Mouse (Mus musculus) hindbrain, embryonic 13.5 days (tissue): ENCODE data around the gene Fto. TPM values are rescaled to one million over a fixed set of nuclear protein-coding genes. Genes with fewer than 3 reads are reported as not detected.
A peak's percentile ranks its signal among the peaks of the same experiment; 100 is the strongest.

ENCODE experiments used
- ATAC-seq: fragments of 200-750 bp; cut with Nextera tagmentation; 2 replicates; pipeline ENCODE4 v1.8.0; 2017; ENCODE audit warnings: moderate TSS enrichment; ENCODE audit not compliant: low FRiP score
- H3K27ac ChIP-seq: fragments of 300-500 bp; sonication (generic); 2 replicates; pipeline ENCODE4 v1.5.1; 2015; ENCODE audit warnings: inconsistent platforms, mild to moderate bottlenecking, moderate library complexity
- H3K27me3 ChIP-seq: fragments of 300-500 bp; sonication (generic); 2 replicates; pipeline ENCODE4 v1.6.1; 2015; ENCODE audit warnings: mild to moderate bottlenecking, inconsistent platforms
- H3K36me3 ChIP-seq: fragments of 300-500 bp; sonication (generic); 2 replicates; pipeline ENCODE4 v1.6.1; 2015; ENCODE audit warnings: mild to moderate bottlenecking, inconsistent platforms
- H3K4me1 ChIP-seq: fragments of 300-500 bp; sonication (generic); replicated peaks from 2 replicates; pipeline ENCODE4 v1.6.1; 2015; ENCODE audit warnings: inconsistent platforms
- H3K4me2 ChIP-seq: fragments of 300-500 bp; sonication (generic); 2 replicates; pipeline ENCODE4 v1.6.1; 2015; ENCODE audit warnings: inconsistent platforms, mild to moderate bottlenecking, moderate library complexity
- H3K4me3 ChIP-seq: fragments of 300-500 bp; sonication (generic); 2 replicates; pipeline ENCODE4 v1.5.1; 2015; ENCODE audit warnings: mild to moderate bottlenecking, inconsistent platforms
- H3K9ac ChIP-seq: fragments of 300-500 bp; sonication (generic); 2 replicates; pipeline ENCODE4 v1.6.1; 2015; ENCODE audit warnings: mild to moderate bottlenecking, inconsistent platforms
- H3K9me3 ChIP-seq: fragments of 300-500 bp; sonication (generic); 2 replicates; pipeline ENCODE4 v1.6.1; 2016; ENCODE audit warnings: inconsistent platforms
- WGBS: fragments of 180-500 bp; shearing (Covaris S2); methylation state at CpG from one replicate; pipeline ENCODE4 v1.1.7; 2015; 5-methylcytosine and 5-hydroxymethylcytosine counted together
- polyA plus RNA-seq: library from polyadenylated mRNA; unstranded; fragments of >200 nt; fragmentation: Nextera tagmentation; extraction: Ambion mirVana; gene quantifications from 2 replicates; pipeline ENCODE4 v1.2.1, GENCODE M21; 2015

The Fto gene
- polyA plus RNA-seq, 1 experiment from 2014 or later = 126 TPM

DNA sequence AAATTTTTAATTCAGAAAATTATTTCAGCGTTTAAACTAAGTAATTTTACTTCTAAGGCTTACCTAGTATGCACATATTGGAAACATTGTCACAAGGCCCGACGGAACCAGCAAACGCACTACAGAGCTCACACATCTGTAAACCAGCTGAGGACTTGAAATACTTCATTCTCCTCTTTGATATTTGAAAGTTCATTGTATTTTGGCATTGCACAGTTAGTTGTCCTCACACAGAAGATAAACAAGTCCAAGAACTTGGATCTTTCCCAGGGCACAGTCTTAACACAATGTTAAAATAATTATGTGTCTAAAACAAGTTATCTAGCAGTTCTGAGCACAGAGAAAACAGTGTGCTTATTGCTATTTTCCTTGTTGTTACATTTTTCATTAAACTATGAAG lies 22.7 kb upstream of the Fto start:
- Histone ChIP-seq H3K4me2 (no peak overlapping the region), H3K9ac (no peak overlapping the region), H3K4me3 (no peak overlapping the region), H3K27ac (no peak overlapping the region), H3K27me3 (no peaks in the 10 kb centered on the region), H3K9me3 (no peaks in the 10 kb centered on the region), H3K4me1 (no peaks in the 10 kb centered on the region), H3K36me3 (peaks cover 5% of the 10 kb centered on the region)
- WGBS = 82% methylated on average over 4 of the region's 4 CpGs
- ATAC-seq = no peak

DNA sequence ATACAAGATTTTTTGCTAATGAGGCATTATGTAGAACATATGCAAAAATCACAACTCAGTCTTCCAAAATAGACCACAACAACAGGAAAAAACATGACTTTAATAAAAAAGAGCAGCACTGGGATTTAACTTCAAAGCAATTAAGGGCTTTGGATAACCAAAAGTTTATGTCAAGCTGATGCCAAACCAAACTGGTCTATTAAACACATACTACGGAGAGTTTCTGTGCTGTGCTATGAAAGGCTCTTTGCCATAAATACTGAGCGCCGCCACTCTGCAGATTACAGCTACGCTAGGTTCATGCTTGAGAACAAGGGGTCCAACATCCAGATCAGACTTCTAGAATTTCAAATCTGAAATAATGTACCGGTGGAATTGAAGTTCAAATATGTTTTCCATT lies 17.5 kb upstream of the Fto start:
- WGBS = 94% methylated on average over 5 of the region's 5 CpGs
- peaks cover 21% of the 10 kb centered on the region for H3K36me3 ChIP-seq

DNA sequence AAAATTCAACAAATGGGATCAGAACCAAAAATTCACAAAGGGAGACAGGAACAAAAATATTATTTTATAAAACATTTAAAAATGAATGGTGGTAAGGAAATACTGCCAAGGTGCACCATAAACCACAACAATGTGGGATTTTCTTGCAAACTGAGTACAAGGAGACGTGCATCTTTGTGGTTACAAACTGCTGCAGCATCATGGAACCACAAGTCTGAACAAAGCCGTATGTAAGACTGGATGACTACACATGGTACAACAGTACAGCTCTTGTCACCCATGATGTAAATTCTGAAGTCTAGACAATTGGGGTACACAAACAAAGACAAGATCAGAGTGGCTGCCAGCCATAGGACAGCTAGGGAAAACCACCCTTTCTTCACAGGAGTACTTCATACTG lies 14.7 kb upstream of the Fto start:
- Histone ChIP-seq H3K27ac (no peak overlapping the region), H3K4me2 (no peak overlapping the region), H3K4me1 (no peaks in the 10 kb centered on the region), H3K4me3 (no peak overlapping the region), H3K9ac (no peak overlapping the region), H3K27me3 (no peaks in the 10 kb centered on the region), H3K36me3 (peaks cover 34% of the 10 kb centered on the region), H3K9me3 (no peaks in the 10 kb centered on the region)
- WGBS = 90% methylated on average over 2 of the region's 2 CpGs
- no peak for ATAC-seq

More for the DNA sequence above, 17.5 kb upstream of the Fto start:
- H3K27me3 ChIP-seq = no peaks in the 10 kb centered on the region
- H3K4me2 ChIP-seq = no peak overlapping the region
- no peak overlapping the region for H3K27ac ChIP-seq
- H3K4me1 ChIP-seq = no peaks in the 10 kb centered on the region
- H3K9me3 ChIP-seq = no peaks in the 10 kb centered on the region
- no peak overlapping the region for H3K4me3 ChIP-seq
- H3K9ac ChIP-seq = no peak overlapping the region
- no peak for ATAC-seq

DNA sequence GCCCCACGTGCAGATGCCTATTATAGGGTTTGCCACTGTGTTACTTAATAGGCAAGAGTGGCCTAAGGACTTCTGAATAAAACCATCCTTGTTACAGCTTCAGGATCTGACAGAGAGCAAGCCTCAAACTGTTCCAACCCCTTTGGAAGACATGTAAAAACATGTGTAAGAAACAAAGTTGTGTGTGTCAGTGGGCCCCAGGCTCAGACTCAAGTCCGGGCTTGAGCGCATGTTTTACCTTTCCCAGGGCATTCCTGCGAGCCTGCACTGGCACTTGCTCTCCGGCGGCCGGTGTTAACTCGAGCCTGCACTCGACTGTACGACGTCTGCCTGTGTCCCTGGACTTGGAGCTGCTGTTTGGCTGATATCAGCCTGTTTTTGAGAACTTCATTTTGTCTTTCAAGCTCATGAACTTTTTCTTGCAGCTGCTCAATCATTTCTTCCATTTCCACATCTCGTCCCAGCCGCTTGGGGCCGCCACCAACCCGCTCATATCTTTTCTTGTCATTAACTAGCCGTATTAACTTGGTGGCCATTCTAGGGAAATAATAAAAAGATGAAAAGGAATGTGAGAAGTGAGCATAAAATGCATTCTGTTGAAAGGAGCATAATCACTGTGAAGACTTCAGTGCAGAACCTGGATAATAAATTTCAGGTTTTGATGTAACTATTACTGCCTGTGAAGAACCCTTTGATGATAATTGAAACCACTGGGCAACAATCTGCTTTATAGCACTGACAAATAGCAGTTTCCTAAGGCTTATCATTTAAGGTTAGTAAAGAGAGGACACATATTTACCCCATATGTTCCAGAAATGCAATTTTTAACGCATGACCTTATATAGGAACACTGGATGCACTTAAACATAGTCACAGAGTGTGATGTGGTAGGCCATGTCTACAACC lies 8.6 kb upstream of the Fto start:
- H3K4me1 ChIP-seq = no peaks in the 10 kb centered on the region
- H3K36me3 ChIP-seq = peaks cover 29% of the 10 kb centered on the region
- ATAC-seq = no peak
- H3K27ac ChIP-seq = no peak overlapping the region
- H3K4me3 ChIP-seq = no peak overlapping the region
- 86% methylated on average over 17 of the region's 17 CpGs for WGBS
- H3K27me3 ChIP-seq = no peaks in the 10 kb centered on the region
- no peaks in the 10 kb centered on the region for H3K9me3 ChIP-seq
- no peak overlapping the region for H3K4me2 ChIP-seq
- no peak overlapping the region for H3K9ac ChIP-seq

DNA sequence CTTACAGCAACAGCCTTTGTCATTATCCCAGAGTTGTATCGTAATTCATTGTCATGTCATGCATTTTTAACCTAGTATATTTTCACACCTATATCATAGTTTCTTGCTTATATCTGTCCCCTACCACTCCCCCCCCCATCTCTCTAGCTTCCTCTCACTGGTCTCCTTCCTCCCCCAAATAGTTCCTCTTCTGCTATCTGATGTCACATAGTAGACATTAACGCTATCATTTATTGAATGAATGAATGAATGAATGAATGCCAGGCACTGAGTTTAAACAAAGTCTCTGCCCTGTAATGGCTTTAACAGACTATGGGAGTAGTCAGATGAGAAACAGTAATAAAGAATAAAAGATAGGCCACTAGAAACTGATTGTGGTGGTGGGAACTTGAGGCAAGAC lies 983 bp upstream of the Fto start:
- no peaks in the 10 kb centered on the region for H3K27me3 ChIP-seq
- no peaks in the 10 kb centered on the region for H3K9me3 ChIP-seq
- H3K27ac ChIP-seq = no peak overlapping the region
- WGBS = 80% methylated on average over 2 of the region's 2 CpGs
- H3K36me3 ChIP-seq = no peaks in the 10 kb centered on the region
- H3K9ac ChIP-seq = peak overlapping the region; percentile 80
- H3K4me1 ChIP-seq = peaks cover 38% of the 10 kb centered on the region
- H3K4me3 ChIP-seq = peak overlapping the region; percentile 71
- H3K4me2 ChIP-seq = peak overlapping the region; percentile 69
- ATAC-seq = no peak

DNA sequence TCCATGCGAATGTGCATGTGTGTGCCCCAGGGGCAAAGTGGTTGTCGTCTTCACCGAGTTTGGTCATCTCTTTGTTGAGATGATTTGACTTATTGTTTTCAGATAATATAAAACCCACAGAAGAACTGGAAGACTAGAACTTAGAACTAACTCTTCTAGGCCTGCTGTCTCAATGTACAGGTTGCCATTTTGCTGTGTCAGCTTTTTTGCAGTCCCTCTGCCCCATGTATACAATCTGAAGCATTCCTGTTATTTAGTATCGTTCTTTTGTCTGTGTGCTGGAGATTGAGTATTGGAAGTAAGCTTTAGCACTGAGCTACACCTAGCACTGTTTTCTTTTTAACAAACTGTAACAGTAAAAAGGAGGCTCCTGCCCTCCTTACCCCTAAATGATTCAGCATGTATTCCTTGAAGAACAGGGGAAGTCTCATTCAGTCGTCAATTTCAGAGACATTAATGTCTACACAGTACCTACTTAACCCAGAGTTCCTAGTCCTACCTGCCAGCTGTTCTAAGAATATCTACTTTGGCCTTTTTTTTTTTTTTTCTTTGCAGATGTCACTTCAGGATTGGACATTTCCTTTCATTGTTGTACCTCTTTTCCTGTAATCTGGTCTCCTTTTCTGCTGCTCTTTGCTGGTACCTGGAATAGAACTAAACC lies 4.4 kb downstream of the Fto start:
- Histone ChIP-seq H3K27me3 (no peaks in the 10 kb centered on the region), H3K4me3 (no peak overlapping the region), H3K27ac (no peak overlapping the region), H3K9me3 (no peaks in the 10 kb centered on the region), H3K9ac (no peak overlapping the region), H3K4me1 (peaks cover 34% of the 10 kb centered on the region), H3K4me2 (no peak overlapping the region), H3K36me3 (no peaks in the 10 kb centered on the region)
- ATAC-seq = no peak
- 94% methylated on average over 5 of the region's 5 CpGs for WGBS

DNA sequence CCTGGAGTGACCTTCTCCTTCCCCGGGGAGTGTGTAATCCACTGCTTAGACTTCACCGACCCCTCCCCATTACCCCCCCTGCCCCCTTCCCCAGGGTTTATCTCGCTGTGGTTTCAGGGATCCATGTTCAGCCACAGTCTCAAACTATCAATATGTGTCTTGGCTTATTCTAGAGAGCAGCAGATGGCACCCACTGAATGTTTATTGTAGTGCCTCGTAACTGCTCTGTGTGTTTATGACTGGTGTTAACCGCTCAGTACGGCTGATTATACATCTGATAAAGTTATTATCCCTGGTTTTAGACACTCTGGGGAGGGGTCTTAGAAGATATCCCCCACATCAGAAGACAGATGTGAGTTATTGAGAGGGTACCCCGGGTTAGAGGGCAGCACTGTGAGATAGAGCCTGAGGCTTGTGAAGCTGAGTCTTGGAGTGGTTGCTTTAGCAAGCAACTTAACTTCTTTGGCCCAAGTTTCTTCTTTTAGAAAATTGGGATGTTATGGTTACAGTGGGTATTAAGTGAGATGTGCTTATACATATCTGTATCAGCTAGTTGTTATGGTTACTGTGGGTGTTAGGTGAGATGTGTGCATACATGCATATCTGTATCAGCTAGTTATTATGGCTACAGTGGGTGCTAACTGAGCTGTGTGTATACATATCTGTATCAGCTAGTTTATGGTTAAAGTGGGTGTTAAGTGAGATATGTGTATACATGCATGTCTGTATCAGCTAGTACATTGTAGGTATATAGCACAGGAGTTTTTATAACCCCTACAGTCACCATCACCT lies 5.8 kb downstream of the Fto start:
- Histone ChIP-seq H3K9me3 (no peaks in the 10 kb centered on the region), H3K27ac (no peak overlapping the region), H3K4me2 (no peak overlapping the region), H3K36me3 (no peaks in the 10 kb centered on the region), H3K4me3 (no peak overlapping the region), H3K9ac (no peak overlapping the region), H3K4me1 (peaks cover 36% of the 10 kb centered on the region), H3K27me3 (no peaks in the 10 kb centered on the region)
- WGBS = 87% methylated on average over 7 of the region's 7 CpGs
- ATAC-seq = no peak

DNA sequence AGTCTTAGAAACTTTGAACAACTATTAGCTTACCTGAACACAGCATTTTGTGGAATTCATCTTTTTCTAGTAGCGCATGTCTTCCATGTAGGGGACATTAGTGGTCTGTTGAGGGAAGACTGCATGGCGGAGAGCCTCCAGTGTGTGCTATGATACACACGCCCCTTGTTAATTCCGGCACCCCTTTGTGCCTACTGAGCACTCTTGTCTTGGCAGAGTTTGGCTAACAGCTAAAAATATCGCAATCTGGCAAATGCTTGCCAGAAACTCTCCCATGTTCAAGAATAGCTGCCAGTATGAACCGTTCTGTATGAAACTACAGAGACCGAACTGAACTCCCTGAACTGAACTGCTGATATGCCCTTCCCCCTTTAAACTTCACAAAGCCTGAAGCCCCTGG lies 10.2 kb downstream of the Fto start:
- Histone ChIP-seq H3K4me3 (no peak overlapping the region), H3K4me2 (no peak overlapping the region), H3K9me3 (no peaks in the 10 kb centered on the region), H3K27me3 (no peaks in the 10 kb centered on the region), H3K36me3 (no peaks in the 10 kb centered on the region), H3K4me1 (peaks cover 25% of the 10 kb centered on the region), H3K9ac (no peak overlapping the region), H3K27ac (no peak overlapping the region)
- no peak for ATAC-seq
- 69% methylated on average over 7 of the region's 7 CpGs for WGBS

DNA sequence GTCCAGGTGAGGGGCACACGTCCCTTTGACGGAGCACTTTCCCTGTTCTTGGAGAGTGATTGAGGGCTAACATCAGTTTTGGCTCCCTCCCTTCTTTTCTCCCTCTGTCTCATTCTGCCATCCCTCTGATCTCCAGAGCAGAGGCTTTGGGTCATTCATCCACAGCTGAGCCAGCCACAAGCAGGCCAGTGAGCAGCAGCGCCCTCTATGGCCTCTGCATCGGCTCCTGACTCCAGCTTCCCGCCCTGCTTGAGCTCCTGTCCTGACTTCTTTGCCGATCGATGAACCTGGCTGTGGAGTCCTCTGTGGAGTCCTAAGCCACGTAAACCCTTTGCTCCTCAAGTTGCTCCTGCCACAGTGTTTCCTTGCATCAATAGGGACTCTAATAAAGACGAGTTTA lies 10.9 kb downstream of the Fto start:
- 44% methylated on average over 9 of the region's 9 CpGs for WGBS

DNA sequence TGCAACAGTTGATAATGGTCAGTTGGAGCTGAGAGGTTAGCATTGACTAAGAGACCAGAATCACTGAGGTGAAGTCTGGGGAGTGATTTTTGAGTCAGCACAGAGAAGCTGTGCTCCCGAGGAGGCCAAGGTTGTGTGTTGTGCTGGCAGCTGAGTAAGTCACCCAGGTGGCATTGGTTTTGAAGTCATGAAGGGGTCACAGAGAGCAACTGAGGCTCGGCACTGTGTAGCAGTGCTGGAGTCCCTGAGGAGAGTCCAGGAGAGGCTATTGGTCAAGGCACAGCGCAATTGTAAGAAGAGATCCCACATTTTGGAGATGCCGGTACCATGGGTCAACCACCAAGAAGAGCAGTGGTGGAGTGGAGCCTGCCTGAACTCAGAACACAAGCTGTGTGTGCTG lies 11.6 kb downstream of the Fto start:
- Histone ChIP-seq H3K27me3 (no peaks in the 10 kb centered on the region), H3K9me3 (no peaks in the 10 kb centered on the region), H3K9ac (no peak overlapping the region), H3K27ac (no peak overlapping the region), H3K4me1 (peaks cover 38% of the 10 kb centered on the region), H3K4me2 (no peak overlapping the region), H3K4me3 (no peak overlapping the region), H3K36me3 (no peaks in the 10 kb centered on the region)
- no peak for ATAC-seq
- 84% methylated on average over 4 of the region's 4 CpGs for WGBS

More for the DNA sequence above, 10.9 kb downstream of the Fto start:
- Histone ChIP-seq H3K36me3 (no peaks in the 10 kb centered on the region), H3K4me1 (peaks cover 31% of the 10 kb centered on the region), H3K9ac (no peak overlapping the region), H3K4me2 (no peak overlapping the region), H3K27me3 (no peaks in the 10 kb centered on the region), H3K9me3 (no peaks in the 10 kb centered on the region), H3K4me3 (no peak overlapping the region), H3K27ac (no peak overlapping the region)
- ATAC-seq = no peak

DNA sequence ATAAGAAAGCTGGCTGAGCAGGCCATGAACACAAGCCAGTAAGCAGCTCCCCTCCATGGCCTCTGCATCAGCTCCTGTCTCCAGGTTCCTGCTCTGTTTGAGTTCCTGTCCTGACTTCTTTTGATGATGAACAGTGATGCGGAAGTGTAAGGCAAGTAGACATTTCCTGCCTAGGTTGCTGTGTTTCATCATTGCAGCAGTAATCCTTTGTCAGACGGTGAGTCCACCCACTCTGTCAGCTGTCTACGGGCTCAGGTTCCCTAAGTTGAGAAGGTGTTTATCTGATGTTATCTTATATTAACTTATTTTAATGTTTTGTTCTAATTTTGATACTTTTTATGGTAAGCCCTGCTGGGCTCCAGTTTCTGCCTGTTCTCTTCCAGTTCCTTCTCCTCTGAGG lies 12.7 kb downstream of the Fto start:
- 88% methylated on average over 3 of the region's 3 CpGs for WGBS
- no peak overlapping the region for H3K4me3 ChIP-seq
- H3K9ac ChIP-seq = no peak overlapping the region
- H3K36me3 ChIP-seq = no peaks in the 10 kb centered on the region
- ATAC-seq = no peak
- H3K9me3 ChIP-seq = no peaks in the 10 kb centered on the region
- H3K4me1 ChIP-seq = peaks cover 49% of the 10 kb centered on the region
- no peaks in the 10 kb centered on the region for H3K27me3 ChIP-seq
- no peak overlapping the region for H3K4me2 ChIP-seq
- no peak overlapping the region for H3K27ac ChIP-seq

DNA sequence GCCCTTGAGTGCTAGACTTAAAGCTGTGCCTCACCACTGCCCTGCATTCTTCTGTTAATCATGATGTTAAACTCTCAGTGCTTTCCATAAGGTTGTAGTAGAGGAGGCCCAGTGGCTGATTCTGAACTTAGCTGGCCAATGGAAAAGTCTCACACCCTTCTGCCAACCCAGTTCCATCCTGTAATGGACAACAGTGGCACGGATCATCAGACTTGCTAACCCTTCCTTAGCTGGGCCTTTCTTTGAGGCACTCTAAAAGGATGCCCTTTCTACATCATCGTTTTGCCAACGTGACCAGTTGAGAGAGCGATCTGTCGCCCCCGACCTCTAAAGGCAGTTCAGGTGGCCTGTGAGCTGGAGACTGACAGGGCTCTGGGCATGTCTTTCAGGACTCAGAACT lies 13.6 kb downstream of the Fto start:
- ATAC-seq = no peak
- Histone ChIP-seq H3K4me3 (no peak overlapping the region), H3K4me2 (no peak overlapping the region), H3K9me3 (no peaks in the 10 kb centered on the region), H3K4me1 (peaks cover 58% of the 10 kb centered on the region), H3K27me3 (no peaks in the 10 kb centered on the region), H3K36me3 (no peaks in the 10 kb centered on the region), H3K9ac (no peak overlapping the region), H3K27ac (0 out of 2 replicates have a peak overlapping the region, but pooled peaks have one; percentile 0)
- WGBS = 82% methylated on average over 6 of the region's 6 CpGs
